Mouse (Mus musculus): Measurements from ENCODE around the gene Elp5.
A peak's percentile ranks its signal among the peaks of the same experiment; 100 is the strongest.
"Not testable (repeated sequence)": the region's sequence is repeated elsewhere in the genome, so short reads cannot be mapped to it uniquely, and the experiment has no call there.

Elp5 gene

DNA sequence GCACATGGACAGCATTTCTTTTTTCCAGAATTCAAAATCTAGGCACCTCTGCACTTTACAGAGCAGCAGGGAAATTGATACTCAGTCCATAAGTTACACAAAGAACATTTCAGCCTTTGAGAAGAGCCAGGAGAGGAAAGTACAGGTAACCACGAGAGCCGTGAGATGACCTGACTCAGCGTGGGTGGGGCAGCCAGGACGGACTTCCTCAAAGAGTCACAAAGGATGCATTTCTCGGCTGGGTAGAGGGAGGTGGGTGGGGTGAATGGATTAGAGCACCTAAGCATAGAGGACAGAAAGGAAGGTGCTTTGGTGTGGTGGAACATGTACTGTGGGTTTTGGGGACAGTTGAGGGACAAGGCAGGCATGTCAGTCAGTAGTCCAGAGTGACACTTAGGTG lies 20.5 kb downstream of the Elp5 start:
- DNase-seq (ENCODE audit: extremely low spot score, low read depth, low spot score): no peak

DNA sequence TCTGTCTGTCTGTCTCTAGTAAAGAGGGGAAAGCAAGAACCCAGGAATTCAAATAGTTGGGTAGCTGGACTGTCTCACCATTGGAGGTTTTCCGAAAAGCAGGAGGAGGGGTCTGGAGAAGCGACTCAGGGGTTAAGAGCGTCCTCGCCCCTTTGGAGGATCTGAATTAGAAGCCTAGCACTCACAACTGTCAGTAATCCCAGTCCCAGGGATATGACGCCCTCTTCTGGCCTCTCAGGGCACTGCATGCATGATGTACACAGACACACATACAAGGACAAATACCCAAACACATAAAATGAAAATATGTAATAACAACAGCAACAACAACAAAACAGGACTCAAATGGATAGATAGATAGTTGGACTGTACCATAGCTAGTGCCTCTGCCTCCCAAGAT lies 21.7 kb downstream of the Elp5 start:
- DNase-seq (ENCODE audit: extremely low spot score, low read depth, low spot score): no peak

DNA sequence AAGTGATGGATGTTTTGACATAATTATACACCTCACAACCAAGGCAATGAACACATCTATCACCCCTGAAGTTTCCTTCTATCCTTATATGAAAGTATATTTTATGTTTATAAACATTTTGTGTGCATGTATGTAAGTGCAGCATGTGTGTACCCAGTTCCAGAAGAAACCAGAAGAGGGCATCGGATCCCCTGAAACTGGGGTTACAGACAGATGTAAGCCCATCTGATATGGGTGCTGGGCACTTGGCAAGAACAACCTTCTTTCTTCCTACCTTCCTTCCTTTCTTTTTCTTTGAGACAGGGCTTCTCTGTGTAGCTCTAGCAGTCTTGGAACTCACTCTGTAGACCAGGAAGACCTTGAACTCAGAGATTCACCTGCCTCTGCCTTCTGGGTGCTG lies 26.1 kb downstream of the Elp5 start:
- no peak for DNase-seq (ENCODE audit: extremely low spot score, low read depth, low spot score)

DNA sequence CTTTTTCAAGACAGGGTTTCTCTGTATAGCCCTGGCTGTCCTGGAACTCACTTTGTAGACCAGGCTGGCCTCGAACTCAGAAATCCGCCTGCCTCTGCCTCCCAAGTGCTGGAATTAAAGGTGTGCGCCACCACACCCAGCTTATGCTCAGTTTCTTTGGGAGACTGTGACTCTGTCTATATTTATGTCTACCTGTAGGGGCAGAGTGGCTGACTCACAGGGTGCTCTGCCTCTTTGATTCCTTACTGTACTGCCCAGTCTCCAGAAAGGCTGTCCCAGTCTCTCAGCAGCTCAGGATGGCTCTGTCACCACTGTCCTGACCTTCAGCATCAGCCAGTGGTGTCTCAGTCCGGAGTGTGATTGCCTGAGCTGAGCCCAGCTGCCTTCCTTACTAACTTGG lies 26.7 kb downstream of the Elp5 start:
- not testable (repeated sequence) for DNase-seq (ENCODE audit: extremely low spot score, low read depth, low spot score)

DNA sequence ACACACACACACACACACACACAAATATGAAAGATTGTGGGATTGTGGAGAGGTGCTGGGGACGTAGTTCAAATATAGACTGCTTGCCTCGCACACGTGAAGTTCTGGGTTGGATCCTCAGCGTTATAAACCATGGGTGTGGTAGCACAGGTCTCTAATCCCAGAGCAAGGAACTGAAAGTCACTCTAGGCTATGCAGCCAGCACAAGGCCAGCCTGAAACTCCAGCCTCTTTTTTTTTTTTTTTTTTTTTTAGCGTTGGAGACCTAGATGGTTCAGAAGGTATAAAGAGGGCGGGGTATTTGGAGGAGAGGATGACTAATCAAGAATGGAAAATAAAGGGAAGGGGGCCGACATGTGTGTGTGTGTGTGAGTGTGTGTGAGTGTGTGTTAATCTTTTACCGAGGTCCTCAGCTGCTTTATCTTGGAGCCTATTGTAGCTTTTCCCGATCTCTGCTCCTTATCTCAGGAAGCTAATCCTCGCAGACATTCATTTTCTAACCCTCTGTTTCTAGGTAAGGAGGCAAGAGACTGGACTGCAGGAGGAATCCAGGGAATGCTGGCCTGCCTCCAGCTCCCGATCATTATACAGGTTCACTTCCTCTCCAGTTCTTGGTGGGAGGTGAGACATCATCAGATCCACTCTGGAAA lies 28.9 kb downstream of the Elp5 start:
- no peak for DNase-seq (ENCODE audit: extremely low spot score, low read depth, low spot score)

DNA sequence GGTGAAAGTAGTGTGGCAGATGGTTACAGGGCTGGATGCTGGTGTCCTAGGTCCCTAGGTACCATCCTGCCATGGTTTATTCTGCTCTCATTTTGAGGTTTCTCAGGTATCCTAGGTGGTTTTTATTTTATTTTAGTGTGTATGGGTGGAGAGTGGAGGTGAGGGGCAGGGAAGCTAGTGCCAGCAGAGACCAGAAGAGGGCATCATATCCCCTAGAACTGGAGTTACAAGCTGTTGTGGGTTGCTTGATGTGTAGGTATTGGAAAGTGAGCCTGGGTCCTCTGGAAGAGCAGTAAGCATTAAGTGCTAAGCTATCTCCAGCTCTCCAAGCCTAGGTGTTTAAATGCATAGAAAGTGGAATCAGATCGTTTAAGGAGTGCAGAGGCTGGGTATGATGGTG lies 30.0 kb downstream of the Elp5 start:
- DNase-seq (ENCODE audit: extremely low spot score, low read depth, low spot score): no peak

DNA sequence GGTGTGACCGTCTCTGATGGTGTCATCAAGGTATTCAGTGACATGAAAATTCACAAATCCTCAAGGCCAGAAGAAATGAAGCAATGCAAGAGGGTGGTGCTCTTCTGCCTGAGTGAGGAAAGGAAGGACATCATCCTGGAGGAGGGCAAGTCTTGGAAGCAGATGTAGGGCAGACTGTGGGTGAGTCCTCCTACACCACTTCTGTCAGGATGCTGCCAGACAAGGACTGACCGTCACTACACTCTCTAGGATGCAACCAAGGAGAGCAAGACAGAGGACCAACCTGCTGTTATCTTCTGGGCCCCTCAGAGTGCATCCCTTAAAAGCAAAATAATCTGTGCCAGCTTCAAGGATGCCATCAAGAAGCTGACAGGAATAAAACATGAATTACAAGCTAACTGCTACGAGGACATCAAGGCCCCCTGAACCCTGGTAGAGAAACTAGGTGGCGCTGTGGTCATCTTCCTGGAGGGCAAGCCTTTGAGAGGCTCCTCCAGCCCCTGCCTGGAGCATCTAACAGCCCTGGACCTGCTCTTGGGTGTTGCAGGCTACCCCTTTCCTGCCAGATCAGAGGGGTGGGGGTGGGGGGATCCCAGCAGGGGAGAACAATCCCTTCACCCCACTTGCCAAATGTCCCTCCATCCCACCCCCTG lies 31.4 kb downstream of the Elp5 start:
- DNase-seq (ENCODE audit: extremely low spot score, low read depth, low spot score): no peak

DNA sequence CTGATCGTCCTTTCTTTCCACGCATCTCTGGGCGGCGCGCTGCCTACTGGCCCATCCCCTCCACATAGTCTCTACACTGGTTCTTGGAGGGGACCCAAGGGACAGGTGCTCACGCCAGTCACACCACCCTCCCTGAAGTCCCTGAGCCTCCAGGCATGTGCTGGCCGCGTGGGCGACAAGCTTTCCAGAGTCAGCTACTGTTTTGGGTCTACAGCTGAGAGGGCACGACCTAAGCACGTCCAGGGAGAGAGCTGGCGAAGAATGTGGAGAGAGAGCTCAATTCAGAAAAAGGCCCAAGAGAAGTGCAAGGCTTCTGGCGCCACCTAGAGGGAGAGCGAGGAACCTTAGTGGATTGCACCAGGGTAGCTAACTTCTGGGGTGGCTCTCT lies 33.6 kb downstream of the Elp5 start:
- DNase-seq (ENCODE audit: extremely low spot score, low read depth, low spot score): peak; percentile 94

DNA sequence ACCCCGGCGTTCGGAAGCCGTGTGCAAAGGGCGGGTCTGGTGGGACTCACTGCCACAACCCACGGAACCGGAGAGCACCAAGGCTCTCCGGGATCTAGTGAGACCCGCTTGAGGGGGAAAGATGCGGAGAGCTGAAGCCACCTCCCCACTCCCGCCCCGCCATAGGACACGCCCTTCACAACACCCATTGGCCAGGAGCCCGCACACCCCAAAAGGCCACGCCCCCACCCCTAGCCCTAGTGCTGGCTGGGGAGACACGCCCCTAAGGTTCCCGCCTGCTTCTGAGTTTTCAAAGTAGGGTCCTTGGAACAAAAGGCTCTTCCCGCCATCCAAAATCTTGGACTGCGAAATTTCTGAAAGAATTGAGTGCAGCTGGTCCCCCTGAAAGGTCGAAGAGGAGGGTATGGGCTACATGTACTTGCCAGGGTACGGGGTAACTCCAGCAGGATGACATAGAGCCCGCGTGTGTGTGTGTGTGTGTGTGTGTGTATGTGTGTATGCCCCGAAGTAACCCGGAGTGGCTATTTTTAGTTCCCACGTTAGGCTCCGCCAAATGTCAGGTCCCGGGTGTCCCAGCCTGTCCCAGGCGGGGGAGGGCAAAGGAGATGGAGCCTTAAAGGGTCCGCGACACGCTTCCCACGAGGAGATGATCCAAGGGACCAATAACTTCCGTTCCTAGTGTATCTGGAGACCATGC lies 34.1 kb downstream of the Elp5 start, which contains the start of gene Slc2a4:
Gene Slc2a4, minus strand, starts transcription at position 123 of the 697 bp plus-strand sequence.
- DNase-seq (ENCODE audit: extremely low spot score, low read depth, low spot score): peak; percentile 83

DNA sequence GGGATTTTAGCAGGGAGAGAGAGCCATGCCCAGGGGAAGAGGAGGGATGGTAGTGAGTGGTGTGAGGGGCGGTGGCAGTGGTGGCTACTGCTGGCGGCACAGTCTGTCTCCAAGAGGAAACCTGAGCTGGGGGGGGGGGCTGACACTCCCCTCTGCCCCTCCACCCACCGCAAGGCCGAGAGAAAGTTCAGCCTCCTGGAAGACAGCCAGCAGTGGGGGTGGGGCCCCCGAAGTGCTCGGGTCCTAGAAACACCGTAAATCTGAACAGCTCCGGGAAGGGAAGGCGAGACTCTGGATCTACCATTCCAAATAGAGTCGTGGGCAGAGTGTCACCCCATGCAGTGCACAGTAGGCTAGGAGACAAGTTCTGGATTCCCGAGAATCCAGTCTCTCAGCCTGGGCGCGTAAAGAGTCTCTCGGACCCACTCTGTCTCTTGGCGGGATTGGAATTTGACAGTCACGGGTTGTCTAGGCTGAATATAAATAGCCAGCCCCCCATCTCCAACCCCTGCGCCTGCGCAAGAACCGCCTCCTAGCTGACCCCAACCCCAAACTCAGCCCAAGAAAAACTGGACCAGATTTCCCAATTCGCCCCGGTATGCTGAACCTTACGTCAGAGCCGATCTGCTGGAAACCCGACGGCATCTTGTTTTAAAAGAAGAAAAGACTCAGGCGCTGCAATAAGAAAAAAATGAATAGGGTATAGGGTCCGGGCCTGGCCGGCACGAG lies 34.8 kb downstream of the Elp5 start:
- DNase-seq (ENCODE audit: extremely low spot score, low read depth, low spot score): no peak

DNA sequence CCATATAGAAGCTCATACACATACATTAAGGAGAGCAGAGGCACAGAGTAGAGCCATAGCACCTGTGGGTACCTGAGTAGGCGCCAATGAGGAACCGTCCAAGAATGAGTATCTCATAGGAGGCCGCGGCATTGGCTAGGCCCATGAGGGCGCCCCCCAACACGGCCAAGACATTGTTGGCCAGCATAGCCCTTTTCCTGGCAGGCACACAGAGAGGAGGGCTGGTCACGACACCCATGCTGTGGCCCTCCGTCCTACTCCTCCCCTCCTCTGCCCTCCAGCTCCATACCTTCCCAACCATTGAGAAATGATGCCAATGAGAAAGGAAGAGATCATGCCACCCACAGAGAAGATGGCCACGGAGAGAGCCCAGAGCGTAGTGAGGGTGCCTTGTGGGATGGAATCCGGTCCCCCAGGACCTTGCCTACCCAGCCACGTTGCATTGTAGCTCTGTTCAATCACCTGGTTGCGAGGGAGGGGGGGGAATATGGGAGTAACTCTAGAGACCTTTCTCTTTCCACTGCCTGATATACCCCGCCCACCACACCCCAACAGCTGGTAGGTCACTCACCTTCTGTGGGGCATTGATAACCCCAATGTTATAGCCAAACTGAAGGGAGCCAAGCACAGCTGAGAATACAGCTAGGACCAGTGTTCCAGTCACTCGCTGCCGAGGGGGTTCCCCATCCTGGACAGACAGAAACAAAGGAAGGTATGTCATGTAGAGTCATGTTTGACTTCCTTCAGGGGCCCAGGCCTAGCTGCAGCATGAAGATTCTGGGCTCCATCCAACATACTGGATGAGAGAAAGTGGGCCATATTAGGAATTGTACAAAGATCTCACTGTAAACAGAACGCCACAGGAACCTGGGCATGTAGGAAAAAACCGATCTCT lies 36.1 kb downstream of the Elp5 start:
- no peak for DNase-seq (ENCODE audit: extremely low spot score, low read depth, low spot score)

DNA sequence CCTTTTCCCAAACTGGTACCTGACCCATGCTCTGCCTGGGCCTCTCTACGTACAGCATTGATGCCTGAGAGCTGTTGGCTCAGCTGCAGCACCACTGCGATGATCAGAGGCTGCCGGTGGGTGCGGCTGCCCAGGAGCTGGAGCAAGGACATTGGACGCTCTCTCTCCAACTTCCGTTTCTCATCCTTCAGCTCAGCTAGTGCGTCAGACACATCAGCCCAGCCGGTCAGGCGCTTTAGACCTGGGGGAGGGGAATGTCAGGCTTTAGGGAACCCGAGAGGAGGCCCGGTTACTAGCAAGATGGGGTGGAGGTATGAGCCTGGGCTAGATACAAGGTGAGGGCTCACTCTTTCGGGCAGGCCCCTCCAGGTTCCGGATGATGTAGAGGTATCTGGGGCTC lies 37.1 kb downstream of the Elp5 start:
- no peak for DNase-seq (ENCODE audit: extremely low spot score, low read depth, low spot score)

DNA sequence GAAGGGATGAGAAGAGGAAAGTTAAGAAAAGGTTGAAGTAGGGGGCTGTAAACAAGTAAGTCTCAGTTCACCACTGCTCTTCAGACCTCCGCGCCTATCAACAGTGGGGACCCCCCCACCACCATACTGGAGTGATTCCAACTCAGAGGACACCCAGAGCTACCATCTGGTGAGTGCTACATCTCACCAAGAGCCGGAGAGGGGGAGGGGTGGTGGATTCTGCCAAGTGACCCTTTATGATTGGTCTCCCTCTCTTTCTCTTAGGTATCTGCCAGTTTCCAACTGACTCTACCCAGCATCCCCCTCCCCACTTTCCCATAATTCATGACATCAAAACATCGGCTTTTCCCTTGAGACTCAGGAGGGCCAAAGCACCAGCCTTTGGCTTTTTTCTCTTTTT lies 41.4 kb downstream of the Elp5 start:
- DNase-seq (ENCODE audit: extremely low spot score, low read depth, low spot score): no peak

DNA sequence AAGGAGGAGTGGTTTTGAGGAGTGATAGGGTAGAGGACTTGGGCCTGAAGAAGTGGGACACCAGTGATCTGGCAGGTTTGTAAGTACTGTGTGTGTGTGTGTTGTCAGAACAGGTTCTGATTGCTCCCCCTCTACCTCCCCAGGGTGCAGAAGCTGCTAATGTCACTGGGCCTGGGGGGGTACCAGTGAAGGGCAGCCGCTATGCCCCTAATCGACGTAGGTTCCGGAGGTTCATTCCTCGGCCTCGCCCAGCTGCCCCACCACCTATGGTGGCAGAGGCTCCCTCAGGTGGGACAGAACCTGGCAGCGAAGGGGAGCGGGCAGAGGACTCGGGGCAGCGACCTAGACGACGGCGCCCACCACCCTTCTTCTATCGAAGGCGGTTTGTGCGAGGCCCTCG lies 42.6 kb downstream of the Elp5 start:
- no peak for DNase-seq (ENCODE audit: extremely low spot score, low read depth, low spot score)

DNA sequence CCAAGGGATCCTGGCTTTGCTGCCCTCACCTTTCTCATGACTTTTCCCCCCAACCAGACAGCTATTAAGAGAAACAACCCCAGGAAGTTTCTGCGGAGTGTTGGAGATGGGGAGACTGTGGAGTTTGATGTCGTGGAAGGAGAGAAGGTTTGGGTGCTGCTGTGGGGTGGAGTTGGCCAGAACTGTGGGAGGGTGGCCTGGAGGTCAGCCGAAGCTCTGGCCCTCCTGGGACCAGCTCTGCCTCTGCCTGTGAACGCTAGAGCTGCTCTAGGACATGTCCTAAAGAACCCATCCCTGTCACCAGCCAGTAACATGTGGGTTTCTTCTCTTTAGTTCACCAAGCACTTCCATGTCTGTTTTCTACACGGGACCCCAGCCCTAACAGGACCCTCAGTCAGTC lies 43.1 kb downstream of the Elp5 start:
- no peak for DNase-seq (ENCODE audit: extremely low spot score, low read depth, low spot score)

DNA sequence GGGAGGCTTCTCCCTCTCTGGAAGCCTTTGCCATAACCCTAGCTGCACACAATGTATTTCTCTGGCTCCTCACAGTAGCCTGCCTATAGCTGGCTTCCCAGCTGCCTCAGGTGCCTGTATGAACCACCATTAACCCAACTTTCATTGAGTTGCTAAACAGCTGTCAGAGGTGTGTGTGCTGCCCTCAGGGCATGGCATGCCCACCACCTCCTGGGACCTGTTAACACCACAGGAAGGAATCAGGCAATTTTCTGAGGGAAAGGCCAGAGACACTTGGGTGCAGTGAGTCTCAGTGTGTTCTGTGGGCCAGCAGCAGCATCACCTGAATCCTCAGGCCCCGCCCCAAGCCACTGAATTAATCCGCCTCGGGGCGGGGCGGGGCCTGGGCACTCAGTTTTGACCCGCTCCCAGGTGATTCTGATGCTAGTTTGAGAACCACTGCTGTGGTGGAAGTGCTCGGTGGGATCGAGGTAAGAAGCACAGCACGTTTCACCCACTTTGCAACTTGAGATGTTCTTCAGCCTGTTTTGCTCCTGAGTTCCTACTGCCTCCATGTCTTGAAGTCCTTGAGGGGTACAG lies 43.8 kb downstream of the Elp5 start:
- no peak for DNase-seq (ENCODE audit: extremely low spot score, low read depth, low spot score)

DNA sequence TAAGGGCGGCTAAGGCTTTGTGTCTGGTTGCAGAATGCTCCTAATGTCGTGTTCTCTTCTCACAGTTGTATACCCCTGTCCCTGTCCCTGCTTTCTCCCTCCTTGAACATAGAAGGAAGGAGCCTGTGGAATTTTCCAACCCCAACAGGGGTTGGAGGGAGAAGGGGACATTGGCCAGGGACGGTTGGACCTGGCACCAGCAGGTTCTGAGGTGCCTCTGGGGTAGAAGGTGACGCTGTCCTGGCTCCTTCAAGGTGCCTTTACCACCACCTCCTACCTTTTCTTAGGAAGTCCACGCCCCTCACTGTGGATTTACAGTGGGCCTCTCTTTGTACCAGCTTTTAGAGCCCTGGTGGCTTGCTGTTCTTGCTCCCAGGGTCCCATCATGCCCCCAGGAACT lies 44.5 kb downstream of the Elp5 start:
- DNase-seq (ENCODE audit: extremely low spot score, low read depth, low spot score): no peak

DNA sequence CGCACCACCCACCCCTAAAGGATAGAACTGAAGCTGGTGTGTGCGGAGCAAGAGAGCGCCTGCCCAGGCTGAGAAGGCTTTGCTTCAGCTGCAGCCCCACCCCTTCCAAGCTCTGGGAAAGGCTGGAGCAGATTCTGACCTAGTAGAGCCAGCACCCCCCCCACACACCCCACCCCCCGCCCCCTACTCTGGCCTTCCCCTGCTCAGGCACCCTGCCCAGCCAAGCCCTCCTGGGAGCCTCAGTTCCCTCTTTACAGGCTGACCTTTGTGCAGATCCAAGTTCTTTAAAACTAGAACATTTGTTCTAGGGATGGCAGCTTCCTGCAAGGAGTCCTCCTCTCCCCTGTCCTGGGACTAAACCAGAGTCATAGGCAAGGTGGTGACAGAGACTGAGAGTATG lies 44.9 kb downstream of the Elp5 start:
- no peak for DNase-seq (ENCODE audit: extremely low spot score, low read depth, low spot score)

DNA sequence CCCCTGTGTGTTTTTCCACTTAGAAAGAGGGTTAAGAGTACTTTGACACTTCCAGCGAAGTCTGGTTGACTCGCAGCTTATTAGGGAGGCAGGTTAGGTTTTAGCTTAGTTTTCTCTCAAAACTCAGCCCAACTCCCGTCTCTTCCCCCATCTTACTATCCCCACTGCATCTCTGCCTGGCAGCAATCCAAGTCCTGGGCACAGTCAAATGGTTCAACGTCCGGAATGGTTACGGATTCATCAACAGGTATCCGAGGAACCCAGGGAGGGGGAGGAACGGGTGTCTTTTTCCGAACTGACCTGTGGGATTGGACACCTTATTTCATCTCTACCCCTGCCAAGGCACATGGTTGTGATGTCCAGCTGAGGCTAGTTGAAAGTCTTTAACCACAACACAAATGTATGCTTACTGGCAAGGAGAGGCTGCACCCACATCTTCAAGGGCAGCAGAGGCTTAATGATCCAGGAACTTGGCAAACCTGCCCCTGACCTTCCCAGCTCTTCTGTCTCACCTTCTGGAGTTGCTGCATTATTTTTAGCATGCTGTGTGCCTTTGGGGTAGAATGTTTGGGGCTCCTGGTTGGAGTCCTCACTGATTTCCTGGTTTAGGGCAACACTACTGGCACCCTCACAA lies 45.5 kb downstream of the Elp5 start:
- no peak for DNase-seq (ENCODE audit: extremely low spot score, low read depth, low spot score)

DNA sequence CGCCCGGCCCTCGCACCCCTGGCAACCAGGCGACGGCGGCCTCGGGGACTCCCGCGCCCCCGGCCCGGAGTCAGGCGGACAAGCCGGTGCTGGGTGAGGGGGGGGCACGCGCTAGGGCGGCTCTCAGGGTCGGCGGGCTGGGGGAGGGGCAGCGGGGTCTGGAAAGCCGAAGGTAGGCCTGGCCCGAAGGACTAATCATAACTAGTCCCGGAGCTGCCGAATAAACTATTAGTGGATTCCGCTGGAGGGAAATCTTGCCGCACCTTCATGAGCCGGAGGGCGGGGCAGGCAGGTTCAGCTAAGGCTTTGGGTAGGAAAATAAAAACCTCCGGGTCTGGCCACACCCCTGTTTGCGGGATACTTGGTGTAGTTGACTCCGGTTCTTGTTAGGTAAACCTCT lies 46.2 kb downstream of the Elp5 start:
- no peak for DNase-seq (ENCODE audit: extremely low spot score, low read depth, low spot score)
